Mouse (Mus musculus) embryonic facial prominence, embryonic 15.5 days (tissue): ENCODE results near the gene Selenbp2. TPM values are rescaled to one million over a fixed set of nuclear protein-coding genes. Genes with fewer than 3 reads are reported as not detected.
"Not testable (repeated sequence)": the region's sequence is repeated elsewhere in the genome, so short reads cannot be mapped to it uniquely, and the experiment has no call there.

ENCODE experiments used
- ATAC-seq: fragments of 200-750 bp; cut with Nextera tagmentation; 2 replicates; pipeline ENCODE4 v1.8.0; 2017; ENCODE audit warnings: low read depth, moderate TSS enrichment; ENCODE audit not compliant: insufficient number of reproducible peaks, low FRiP score, low TSS enrichment
- H3K27ac ChIP-seq: fragments of 300-500 bp; sonication (generic); replicated peaks from 2 replicates; pipeline ENCODE4 v1.5.1; 2015; ENCODE audit warnings: mild to moderate bottlenecking, inconsistent platforms
- H3K27me3 ChIP-seq: fragments of 300-500 bp; sonication (generic); 2 replicates; pipeline ENCODE4 v1.6.1; 2015; ENCODE audit warnings: inconsistent platforms
- H3K36me3 ChIP-seq: fragments of 300-500 bp; sonication (generic); 2 replicates; pipeline ENCODE4 v1.6.1; 2015; ENCODE audit warnings: mild to moderate bottlenecking, inconsistent platforms
- H3K4me1 ChIP-seq: fragments of 300-500 bp; sonication (generic); 2 replicates; pipeline ENCODE4 v1.6.1; 2015; ENCODE audit warnings: inconsistent platforms
- H3K4me2 ChIP-seq: fragments of 300-500 bp; sonication (generic); replicated peaks from 2 replicates; pipeline ENCODE4 v1.6.1; 2015; ENCODE audit warnings: mild to moderate bottlenecking, inconsistent platforms
- H3K4me3 ChIP-seq: fragments of 300-500 bp; sonication (generic); replicated peaks from 2 replicates; pipeline ENCODE4 v1.5.1; 2015; ENCODE audit warnings: mild to moderate bottlenecking, inconsistent platforms
- H3K9ac ChIP-seq: fragments of 300-500 bp; sonication (generic); 2 replicates; pipeline ENCODE4 v1.6.1; 2015; ENCODE audit warnings: inconsistent platforms
- H3K9me3 ChIP-seq: fragments of 300-500 bp; sonication (generic); replicated peaks from 2 replicates; pipeline ENCODE4 v1.6.1; 2016; ENCODE audit warnings: inconsistent platforms
- WGBS: fragments of 180-500 bp; shearing (Covaris S2); methylation state at CpG from one replicate; pipeline ENCODE4 v1.1.7; 2015; 5-methylcytosine and 5-hydroxymethylcytosine counted together
- polyA plus RNA-seq: library from polyadenylated mRNA; unstranded; fragments of >200 nt; fragmentation: Nextera tagmentation; extraction: Ambion mirVana; gene quantifications from 2 replicates; pipeline ENCODE4 v1.2.1, GENCODE M21; 2015

Gene Selenbp2
- 0.91 and 2.5 TPM in 2 replicates for polyA plus RNA-seq

- Histone ChIP-seq H3K36me3 (no peaks in the 10 kb centered on the region), H3K9me3 (no peaks in the 10 kb centered on the region), H3K27ac (no peak within 1 kb of the TSS), H3K4me2 (no peak within 1 kb of the TSS), H3K4me1 (peaks cover 5% of the 10 kb centered on the region; the same call in 1 of the 2 replicates), H3K9ac (no peak within 1 kb of the TSS), H3K27me3 (no peaks in the 10 kb centered on the region), H3K4me3 (no peak within 1 kb of the TSS)
- 46% methylated on average over 5 of the region's 5 CpGs for WGBS
- no peak for ATAC-seq
These were observed at the start of gene Selenbp2 for GRCm38 (mm10) chr3:94693329-94693825. Selenbp2 (plus strand) TSS chr3:94693556.

- peak; percentile 61 for ATAC-seq
- Histone ChIP-seq H3K9me3 (no peaks in the 10 kb centered on the region), H3K4me2 (no peak overlapping the region), H3K9ac (no peak overlapping the region), H3K4me1 (peaks cover 20% of the 10 kb centered on the region), H3K27me3 (no peaks in the 10 kb centered on the region), H3K27ac (peak overlapping the region; percentile 61), H3K4me3 (no peak overlapping the region), H3K36me3 (no peaks in the 10 kb centered on the region)
- 48% methylated on average over 6 of the region's 6 CpGs for WGBS
These were observed 44.4 kb upstream of the Selenbp2 start for GRCm38 (mm10) chr3:94648755-94649590.

DNA sequence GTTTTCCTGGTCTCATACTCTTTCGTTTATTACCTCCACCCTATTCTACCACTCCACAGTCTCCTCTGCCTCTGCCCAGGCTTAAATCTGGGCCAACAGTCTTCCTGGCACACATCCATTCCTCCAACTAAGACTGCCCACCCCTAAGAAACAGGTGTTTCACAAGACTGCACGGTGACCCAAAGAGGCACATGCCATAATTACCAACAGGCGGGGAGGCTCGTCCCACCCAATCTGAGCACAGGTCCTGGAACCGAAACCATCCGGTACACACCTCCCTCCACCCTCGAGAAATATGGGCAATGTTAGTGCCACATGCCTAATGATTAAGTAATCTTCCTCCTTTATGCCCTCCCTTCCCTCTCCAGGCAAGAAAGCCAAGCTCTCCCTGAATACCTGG, 42.9 kb upstream of the Selenbp2 start:
- no peak overlapping the region for H3K9ac ChIP-seq
- H3K27me3 ChIP-seq: no peaks in the 10 kb centered on the region
- H3K4me1 ChIP-seq: peaks cover 20% of the 10 kb centered on the region
- no peaks in the 10 kb centered on the region for H3K9me3 ChIP-seq
- peak; percentile 26; the same call in 1 of the 2 replicates for ATAC-seq
- no peak overlapping the region for H3K4me2 ChIP-seq
- 0 out of 2 replicates have a peak overlapping the region, but pooled peaks have one; percentile 61 for H3K27ac ChIP-seq
- WGBS: 53% methylated on average over 7 of the region's 7 CpGs
- no peaks in the 10 kb centered on the region for H3K36me3 ChIP-seq
- H3K4me3 ChIP-seq: no peak overlapping the region

- H3K4me1 ChIP-seq: peaks cover 17% of the 10 kb centered on the region
- not testable (repeated sequence) for H3K36me3 ChIP-seq, H3K9ac ChIP-seq, H3K27me3 ChIP-seq, ATAC-seq, H3K27ac ChIP-seq, H3K4me3 ChIP-seq, H3K9me3 ChIP-seq, H3K4me2 ChIP-seq
- WGBS: 63% methylated on average over 1 of the region's 1 CpGs
These were observed 39.4 kb upstream of the Selenbp2 start for GRCm38 (mm10) chr3:94653967-94654366.

DNA sequence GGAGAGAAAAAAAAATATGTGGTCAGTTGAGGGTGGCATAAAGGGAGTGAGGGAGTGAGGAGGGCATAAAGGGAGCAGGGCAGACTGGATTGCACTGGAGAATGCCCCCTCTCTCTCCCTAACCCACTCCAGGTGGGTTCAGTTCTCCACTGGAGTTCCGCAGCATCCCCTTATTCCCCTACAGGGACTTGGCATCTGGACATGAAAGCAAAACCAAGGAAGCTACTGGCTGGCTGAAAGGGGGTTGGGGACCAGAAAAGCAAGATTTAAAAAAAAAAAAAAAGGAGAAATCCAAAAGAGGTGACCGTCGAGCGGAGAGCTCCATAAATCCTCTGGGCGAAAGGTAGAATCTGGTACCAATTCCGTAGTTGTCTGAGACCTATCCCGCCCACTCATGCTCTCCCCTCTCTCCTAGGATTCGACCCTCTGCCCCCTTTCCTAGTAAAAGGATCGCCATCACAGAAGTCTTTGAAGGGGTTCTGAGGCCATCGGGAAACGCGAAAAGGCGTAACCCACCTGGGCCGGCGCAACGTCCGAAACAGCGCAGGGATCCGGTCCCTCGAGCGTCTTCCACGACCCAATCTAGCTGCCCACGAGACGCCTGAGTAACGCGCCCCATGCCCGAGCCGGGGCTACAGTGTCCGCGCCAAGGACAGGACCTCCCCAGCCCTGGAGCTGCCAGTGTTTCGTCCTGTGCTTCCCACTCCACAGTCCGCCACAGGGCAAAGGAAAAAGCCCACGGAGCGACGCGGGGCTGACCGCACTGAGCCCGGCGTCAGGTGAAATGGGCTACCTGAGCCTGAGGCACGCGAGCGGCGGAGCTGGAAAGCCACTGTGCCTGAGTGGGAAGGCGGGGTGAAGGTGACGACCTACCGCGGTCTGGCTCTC, 35.3 kb upstream of the Selenbp2 start:
- WGBS: 2% methylated on average over 23 of the region's 47 CpGs
- H3K36me3 ChIP-seq, H3K9me3 ChIP-seq, H3K4me1 ChIP-seq, H3K27me3 ChIP-seq, H3K9ac ChIP-seq: not testable (repeated sequence)
- Histone ChIP-seq H3K27ac (peak overlapping the region; percentile 58; the same call in 1 of the 2 replicates), H3K4me3 (peak overlapping the region; percentile 46), H3K4me2 (peak overlapping the region; percentile 58)
- ATAC-seq: peak; percentile 55

GRCm38 (mm10) chr3:94658740-94659095, 34.6 kb upstream of the Selenbp2 start, which contains the start of gene Tuft1:
Tuft1 (minus strand) TSS chr3:94658872.
- not testable (repeated sequence) for H3K4me1 ChIP-seq, H3K36me3 ChIP-seq, H3K9ac ChIP-seq, H3K9me3 ChIP-seq, H3K27me3 ChIP-seq
- H3K27ac ChIP-seq: peak within 1 kb of the TSS; percentile 75
- H3K4me2 ChIP-seq: peak within 1 kb of the TSS; percentile 58
- under 1% methylated on average over 21 of the region's 33 CpGs for WGBS
- peak within 1 kb of the TSS; percentile 46 for H3K4me3 ChIP-seq
- peak; percentile 84 for ATAC-seq

- H3K27ac ChIP-seq: peak overlapping the region; percentile 75; the same call in 1 of the 2 replicates
- not testable (repeated sequence) for H3K4me1 ChIP-seq, H3K27me3 ChIP-seq, H3K9me3 ChIP-seq, H3K36me3 ChIP-seq, H3K9ac ChIP-seq
- peak overlapping the region; percentile 16; the same call in 1 of the 2 replicates for H3K4me3 ChIP-seq
- WGBS: 28% methylated on average over 8 of the region's 10 CpGs
- peak; percentile 77 for ATAC-seq
- H3K4me2 ChIP-seq: peak overlapping the region; percentile 33; the same call in 1 of the 2 replicates
These were observed 34.1 kb upstream of the Selenbp2 start for GRCm38 (mm10) chr3:94659142-94659748.

- H3K27ac ChIP-seq, H3K4me1 ChIP-seq, ATAC-seq, H3K9me3 ChIP-seq, H3K27me3 ChIP-seq, H3K36me3 ChIP-seq, H3K4me3 ChIP-seq, H3K4me2 ChIP-seq, H3K9ac ChIP-seq: not testable (repeated sequence)
- WGBS: 81% methylated on average over 2 of the region's 2 CpGs
These were observed 32.5 kb upstream of the Selenbp2 start for GRCm38 (mm10) chr3:94660841-94661240.

DNA sequence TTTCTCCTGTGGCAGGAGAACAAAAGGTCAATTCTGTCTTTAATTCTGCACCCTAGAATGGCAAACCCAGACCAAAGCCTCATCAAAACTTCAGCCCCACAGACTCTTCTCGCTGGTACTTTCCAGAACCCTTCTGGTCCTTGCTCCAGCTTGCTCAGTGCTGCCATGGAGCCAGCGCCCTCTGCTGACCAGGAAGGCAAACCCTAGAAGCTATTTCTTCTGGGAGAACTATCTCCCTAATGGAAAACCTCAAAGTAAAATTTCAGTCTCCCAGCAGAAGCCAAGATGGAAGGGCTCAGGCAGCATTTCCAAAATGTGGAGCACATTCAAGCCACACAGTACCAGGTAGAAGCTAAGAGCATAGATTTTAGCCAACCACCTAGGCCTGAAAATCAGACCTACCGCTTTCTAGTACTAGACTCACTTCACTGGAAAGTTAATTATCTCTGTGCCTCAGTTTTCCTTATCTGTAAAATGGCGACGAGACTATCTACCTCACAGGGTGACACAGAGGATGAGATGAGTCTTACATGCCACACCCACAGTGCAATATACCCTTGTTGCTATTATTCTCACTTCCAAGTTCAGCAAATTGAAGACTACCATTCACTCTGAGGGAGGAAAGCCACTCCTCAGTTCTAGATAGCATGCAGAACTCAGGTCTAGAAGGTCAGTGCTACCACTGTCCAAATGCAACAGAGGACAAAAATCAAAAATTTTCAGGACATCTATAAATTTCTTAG, 28.1 kb upstream of the Selenbp2 start:
- not testable (repeated sequence) for H3K27ac ChIP-seq, H3K4me2 ChIP-seq, H3K4me3 ChIP-seq, H3K9ac ChIP-seq, H3K9me3 ChIP-seq, ATAC-seq, H3K27me3 ChIP-seq, H3K36me3 ChIP-seq, H3K4me1 ChIP-seq
- 60% methylated on average over 5 of the region's 5 CpGs for WGBS

DNA sequence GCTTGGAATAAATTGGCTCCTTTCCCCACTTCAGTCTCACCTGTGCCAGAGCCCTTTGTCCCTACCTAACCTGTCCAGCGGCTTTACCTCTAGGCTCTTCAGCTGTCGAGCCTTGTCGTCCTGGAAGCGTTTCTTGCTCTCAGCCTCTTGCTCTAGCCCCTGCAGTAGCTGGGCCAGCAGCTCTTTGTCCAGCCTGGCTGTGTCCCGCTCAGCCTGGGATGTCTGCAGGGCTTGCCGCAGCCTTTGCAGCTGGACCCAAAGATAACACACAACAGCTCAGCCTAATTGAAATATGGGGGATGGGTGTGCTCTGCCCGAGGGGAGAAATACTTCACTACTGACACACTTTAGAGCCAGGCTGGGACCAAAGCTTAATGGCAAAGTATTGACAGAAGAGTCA, 27.5 kb upstream of the Selenbp2 start:
- not testable (repeated sequence) for H3K4me2 ChIP-seq, H3K4me3 ChIP-seq, H3K4me1 ChIP-seq, ATAC-seq, H3K9ac ChIP-seq, H3K9me3 ChIP-seq, H3K27ac ChIP-seq, H3K36me3 ChIP-seq, H3K27me3 ChIP-seq
- 21% methylated on average over 7 of the region's 7 CpGs for WGBS
